Mouse (Mus musculus) limb, embryonic 14.5 days (tissue): ENCODE measurements around the gene Scyl3. TPM values are rescaled to one million over a fixed set of nuclear protein-coding genes. Genes with fewer than 3 reads are reported as not detected.

Source experiments
- ATAC-seq: fragments of 200-750 bp; cut with Nextera tagmentation; 2 replicates; pipeline ENCODE4 v1.8.0; 2017; ENCODE audit warnings: low read depth, moderate number of reproducible peaks, moderate TSS enrichment; ENCODE audit not compliant: low FRiP score
- DNase-seq: peaks from one replicate; pipeline ENCODE4 v3.0.0-alpha.2; 2015; ENCODE audit warnings: low spot score
- H3K27ac ChIP-seq: fragments of 300-500 bp; sonication (generic); replicated peaks from 2 replicates; pipeline ENCODE4 v1.5.1; 2014; ENCODE audit warnings: low read depth, mild to moderate bottlenecking, low read length, moderate library complexity, mixed read lengths
- H3K27me3 ChIP-seq: fragments of 300-500 bp; sonication (generic); 2 replicates; pipeline ENCODE4 v1.6.1; 2014; ENCODE audit warnings: low read length, mixed read lengths; ENCODE audit not compliant: control insufficient read depth, insufficient read depth
- H3K36me3 ChIP-seq: fragments of 300-500 bp; sonication (generic); 2 replicates; pipeline ENCODE4 v1.6.1; 2014; ENCODE audit warnings: mild to moderate bottlenecking, low read length, moderate library complexity, mixed read lengths; ENCODE audit not compliant: control insufficient read depth, insufficient read depth
- H3K4me1 ChIP-seq: fragments of 300-500 bp; sonication (generic); 2 replicates; pipeline ENCODE4 v1.6.1; 2014; ENCODE audit warnings: antibody characterized with exemption, low read length, mixed read lengths; ENCODE audit not compliant: control insufficient read depth, insufficient read depth
- H3K4me2 ChIP-seq: fragments of 300-500 bp; sonication (generic); replicated peaks from 2 replicates; pipeline ENCODE4 v1.6.1; 2014; ENCODE audit warnings: low read depth, mild to moderate bottlenecking, low read length, moderate library complexity; ENCODE audit not compliant: severe bottlenecking
- H3K4me3 ChIP-seq: fragments of 300-500 bp; sonication (generic); replicated peaks from 2 replicates; pipeline ENCODE4 v1.5.1; 2014; ENCODE audit warnings: low read length
- H3K9ac ChIP-seq: fragments of 300-500 bp; sonication (generic); 2 replicates; pipeline ENCODE4 v1.6.1; 2014; ENCODE audit warnings: mild to moderate bottlenecking, low read depth, low read length, moderate library complexity; ENCODE audit not compliant: severe bottlenecking
- H3K9me3 ChIP-seq: fragments of 300-500 bp; sonication (generic); 2 replicates; pipeline ENCODE4 v1.6.1; 2016; ENCODE audit warnings: low read length; ENCODE audit not compliant: control insufficient read depth
- POLR2A ChIP-seq: fragments of 200-500 bp; IDR thresholded peaks from 2 replicates; pipeline ENCODE4 v1.8.0; 2012; ENCODE audit warnings: inconsistent platforms, mild to moderate bottlenecking, moderate library complexity, borderline replicate concordance; ENCODE audit not compliant: insufficient read depth, insufficient read length; ENCODE audit errors: extremely low read depth
- WGBS: fragments of 180-500 bp; shearing (Covaris S2); extraction: QIAGEN DNeasy Blood & Tissue Kit; methylation state at CpG from one replicate; pipeline ENCODE4 v1.1.7; 2014; 5-methylcytosine and 5-hydroxymethylcytosine counted together
- polyA plus RNA-seq, 2 experiments: library from polyadenylated mRNA; depleted of rRNA in 1 of 2; stranded (reverse) in 1 of 2; unstranded in 1 of 2; fragments of >200 nt; fragmentation: Nextera tagmentation in 1 of 2; extraction: Ambion mirVana in 1 of 2; gene quantifications; 2 replicates each; pipeline versions ENCODE4 v1.2.1 to v1.2.3; 2012 to 2014

Gene Scyl3
- polyA plus RNA-seq, 2 experiments, result 15.3 to 22.5 TPM

DNA sequence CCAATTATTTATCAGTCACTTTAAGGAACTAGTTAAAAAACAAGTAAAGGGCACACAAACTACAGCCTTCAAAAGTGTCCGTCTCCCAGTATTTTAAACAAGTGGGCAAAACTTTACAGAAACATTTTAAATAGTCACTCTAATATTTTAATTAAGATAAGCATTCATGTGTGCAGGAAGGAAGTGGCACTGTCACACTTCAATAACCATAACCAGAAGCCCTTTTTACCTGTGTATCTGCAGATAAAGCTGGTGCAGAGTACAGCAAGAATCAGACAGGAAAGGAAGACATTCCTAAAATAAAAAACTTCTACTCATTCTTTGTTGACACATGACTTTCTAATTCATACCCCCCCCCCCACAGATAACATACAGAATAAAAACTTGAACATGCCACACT lies 47.6 kb downstream of the Scyl3 start:
- WGBS, result 84% methylated on average over 1 of the region's 1 CpGs
- no peak overlapping the region for H3K27ac ChIP-seq
- DNase-seq (no peak), ATAC-seq (no peak)
- no peak overlapping the region for H3K9ac ChIP-seq
- TF ChIP-seq POLR2A, result no peak
- no peaks in the 10 kb centered on the region for H3K27me3 ChIP-seq
- peaks cover 23% of the 10 kb centered on the region for H3K36me3 ChIP-seq
- no peak overlapping the region for H3K4me3 ChIP-seq
- H3K9me3 ChIP-seq, result no peaks in the 10 kb centered on the region
- H3K4me1 ChIP-seq, result no peaks in the 10 kb centered on the region
- no peak overlapping the region for H3K4me2 ChIP-seq

DNA sequence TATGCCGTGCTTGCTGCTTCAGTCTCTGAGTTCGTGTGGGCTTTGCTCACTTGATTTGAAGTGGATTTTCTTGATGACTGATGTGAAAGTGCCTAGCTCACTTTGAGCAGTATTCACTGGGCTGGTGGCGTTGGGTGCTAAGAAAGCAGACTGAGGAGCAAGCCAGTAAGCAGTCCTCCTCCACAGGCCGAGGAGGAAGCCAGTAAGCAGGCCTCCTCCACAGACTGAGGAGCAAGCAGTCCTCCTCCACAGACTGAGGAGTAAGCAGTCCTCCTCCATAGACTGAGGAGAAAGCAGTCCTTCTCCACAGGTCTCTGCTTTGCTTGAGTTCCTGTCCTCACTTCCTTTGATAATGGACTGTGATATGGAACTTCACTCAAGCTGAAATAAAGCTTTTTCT lies 63.5 kb downstream of the Scyl3 start:
- ATAC-seq, result no peak

DNA sequence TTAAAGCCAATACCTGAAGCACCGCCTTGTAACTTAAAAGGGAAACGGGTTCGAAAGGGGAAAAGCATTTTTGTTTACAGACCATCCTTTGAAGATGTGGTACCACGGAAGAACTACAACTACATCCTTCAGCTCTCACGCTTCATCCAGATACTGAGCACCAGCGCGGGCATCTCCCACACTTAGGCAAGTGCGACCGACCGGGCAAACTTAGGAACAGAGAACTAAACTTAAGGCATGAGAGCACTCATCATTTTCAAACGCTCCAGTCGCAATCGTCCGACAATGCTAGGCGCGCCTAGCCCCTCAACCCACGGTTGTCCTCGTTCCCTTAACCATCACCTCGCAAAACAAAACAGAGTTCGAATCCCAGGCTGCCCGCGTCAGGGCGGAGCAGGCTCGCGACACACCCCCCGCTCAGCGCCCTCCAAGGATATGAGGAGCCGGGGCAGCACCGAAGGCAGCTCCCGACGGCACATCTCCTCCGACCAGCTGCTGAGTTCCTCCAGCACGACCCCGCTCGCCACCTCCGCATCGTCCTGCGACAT lies 65.3 kb downstream of the Scyl3 start:
- no peaks in the 10 kb centered on the region for H3K36me3 ChIP-seq
- peak overlapping the region; percentile 83 for H3K4me3 ChIP-seq
- 0 out of 2 replicates have a peak overlapping the region, but pooled peaks have one; percentile 8 for H3K27ac ChIP-seq
- H3K9ac ChIP-seq, result peak overlapping the region; percentile 79
- H3K27me3 ChIP-seq, result no peaks in the 10 kb centered on the region
- 0 out of 2 replicates have a peak, but pooled peaks cover 3% of the 10 kb centered on the region for H3K4me1 ChIP-seq
- DNase-seq (no peak), ATAC-seq (peak; percentile 71)
- 1% methylated on average over 38 of the region's 38 CpGs for WGBS
- no peak for TF ChIP-seq POLR2A
- H3K9me3 ChIP-seq, result no peaks in the 10 kb centered on the region
- H3K4me2 ChIP-seq, result peak overlapping the region; percentile 85

More for the DNA sequence above, 63.5 kb downstream of the Scyl3 start:
- WGBS, result 85% methylated on average over 4 of the region's 4 CpGs
- no peak overlapping the region for H3K9ac ChIP-seq
- peaks cover 8% of the 10 kb centered on the region; the same call in 1 of the 2 replicates for H3K36me3 ChIP-seq
- H3K27me3 ChIP-seq, result no peaks in the 10 kb centered on the region
- no peak overlapping the region for H3K4me2 ChIP-seq
- no peak overlapping the region for H3K27ac ChIP-seq
- TF ChIP-seq POLR2A, result no peak
- H3K9me3 ChIP-seq, result no peaks in the 10 kb centered on the region
- H3K4me3 ChIP-seq, result no peak overlapping the region
- H3K4me1 ChIP-seq, result 0 out of 2 replicates have a peak, but pooled peaks cover 3% of the 10 kb centered on the region
- no peak for DNase-seq

DNA sequence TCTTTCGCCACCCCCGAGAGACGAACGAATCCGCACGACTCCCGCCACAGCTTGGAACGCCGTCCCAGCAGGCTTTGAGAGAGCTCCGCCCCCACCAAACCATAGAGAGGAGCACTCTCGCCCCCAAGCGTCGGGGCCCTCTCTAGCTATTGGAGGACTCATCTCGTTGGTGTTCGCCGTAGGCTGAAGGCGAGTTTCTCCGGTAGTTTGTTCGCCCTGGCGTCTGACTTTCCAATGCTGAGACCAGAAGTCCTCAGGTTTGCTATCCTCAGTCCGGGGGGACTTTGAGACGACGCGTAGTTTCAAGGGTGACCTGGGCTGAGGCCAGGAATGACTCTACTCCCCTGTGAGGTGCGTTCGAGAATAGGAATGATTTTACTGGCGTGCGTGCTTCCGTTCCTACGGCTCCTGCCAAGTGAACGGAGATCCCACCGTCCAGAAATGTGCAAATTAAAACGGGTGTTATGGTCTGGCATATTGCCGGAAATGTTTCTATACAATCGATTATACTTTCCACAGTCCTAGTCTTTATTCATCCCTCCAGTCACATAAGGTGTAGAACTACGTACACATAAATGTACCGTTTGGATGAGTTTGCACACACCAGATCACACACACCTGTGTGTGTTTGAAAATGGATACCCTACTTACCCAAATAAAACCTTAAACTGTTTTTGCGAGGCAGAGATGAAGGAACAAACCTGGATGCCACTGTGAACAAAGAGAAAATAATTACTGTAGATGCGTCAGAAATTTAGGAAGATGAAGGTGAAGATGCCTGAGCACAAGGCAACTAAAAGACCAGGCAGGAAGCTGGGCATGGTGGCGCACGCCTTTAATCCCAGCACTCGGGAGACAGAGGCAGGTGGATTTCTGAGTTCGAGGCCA lies 66.1 kb downstream of the Scyl3 start, which contains the start of the genes BC055324 and Mettl18:
TSS of gene BC055324 (minus strand) at position 76 of the 888 bp plus-strand sequence.
TSS of gene Mettl18 (plus strand) at position 169 of the 888 bp plus-strand sequence.
- ATAC-seq (peak; percentile 96), DNase-seq (peak; percentile 91)
- Histone ChIP-seq H3K4me3 (peak within 1 kb of the TSS; percentile 83), H3K9me3 (no peaks in the 10 kb centered on the region), H3K9ac (peak within 1 kb of the TSS; percentile 79), H3K27ac (peak within 1 kb of the TSS; percentile 85), H3K4me2 (peak within 1 kb of the TSS; percentile 85), H3K27me3 (no peaks in the 10 kb centered on the region), H3K4me1 (0 out of 2 replicates have a peak, but pooled peaks cover 3% of the 10 kb centered on the region), H3K36me3 (no peaks in the 10 kb centered on the region)
- TF ChIP-seq POLR2A, result peak; percentile 83; the same call in 1 of the 2 replicates
- 3% methylated on average over 43 of the region's 43 CpGs for WGBS

DNA sequence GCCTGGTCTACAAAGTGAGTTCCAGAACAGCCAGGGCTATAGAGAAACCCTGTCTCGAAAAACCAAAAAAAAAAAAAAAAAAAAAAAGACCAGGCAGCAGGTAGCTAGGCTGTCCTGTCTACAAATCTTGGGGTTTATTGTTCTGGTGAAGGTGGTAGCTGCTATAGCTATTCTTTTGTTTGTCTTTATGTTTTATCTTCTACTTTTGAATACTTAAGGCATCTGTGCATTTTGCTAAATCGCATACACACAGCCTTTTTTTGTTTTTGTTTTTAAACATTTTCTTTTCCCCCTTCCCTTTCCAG lies 66.7 kb downstream of the Scyl3 start:
- Histone ChIP-seq H3K27me3 (no peaks in the 10 kb centered on the region), H3K4me1 (0 out of 2 replicates have a peak, but pooled peaks cover 3% of the 10 kb centered on the region), H3K27ac (no peak overlapping the region), H3K4me2 (peak overlapping the region; percentile 61), H3K9me3 (no peaks in the 10 kb centered on the region), H3K36me3 (no peaks in the 10 kb centered on the region), H3K9ac (no peak overlapping the region; the same call in 1 of the 2 replicates), H3K4me3 (peak overlapping the region; percentile 83; the same call in 1 of the 2 replicates)
- no peak for DNase-seq
- no peak for ATAC-seq
- TF ChIP-seq POLR2A, result no peak
- WGBS, result 91% methylated on average over 1 of the region's 2 CpGs
